8 mouse cellular contexts compared by ENCODE assay signal in the genomic region with DNA sequence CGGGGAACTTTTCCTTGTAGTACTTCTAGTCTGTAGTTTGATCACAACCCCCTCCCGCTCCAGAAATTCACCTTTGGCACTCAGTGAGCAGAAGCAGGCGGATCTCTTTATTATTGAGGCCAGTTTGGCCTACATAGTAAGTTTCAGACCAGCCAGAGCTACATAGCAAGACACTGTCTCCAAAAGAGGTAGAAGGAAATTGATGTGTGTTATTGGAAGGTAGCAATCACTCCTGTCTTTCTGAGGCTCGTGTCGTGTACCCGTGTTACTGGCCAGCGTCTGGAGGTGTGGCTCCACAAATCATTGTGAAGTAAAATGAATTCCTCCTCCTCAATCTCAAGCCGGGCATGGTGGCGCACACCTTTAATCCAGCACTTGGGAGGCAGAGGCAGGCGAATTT. TPM values are rescaled to one million over a fixed set of nuclear protein-coding genes. Genes with fewer than 3 reads are reported as not detected.
DNase-seq lines count a peak whose midpoint lies in the region; ATAC-seq and TF ChIP-seq lines count a peak whose summit lies in the region.

No protein-coding gene starts in this region.

- TF ChIP-seq CTCF in heart, postnatal 0 days (IDR thresholded peaks at IDR 0.05; ENCODE audit: low read depth): no peak

- TF ChIP-seq EP300 in heart, postnatal 0 days (IDR thresholded peaks at IDR 0.05; ENCODE audit: low read depth): no peak

- no peak overlapping the region for H3K27ac ChIP-seq in heart, postnatal 0 days (ENCODE audit: low read depth)
- no peak overlapping the region for H3K27ac ChIP-seq in hindbrain, embryonic 12.5 days
- no peak overlapping the region for H3K27ac ChIP-seq in midbrain, embryonic 11.5 days (ENCODE audit: low read depth, low read length)

- H3K4me3 ChIP-seq in heart, postnatal 0 days (ENCODE audit: low read depth, low read length): no peak overlapping the region
- peak overlapping the region; percentile 92 for H3K4me3 ChIP-seq in hindbrain, embryonic 12.5 days
- peak overlapping the region; percentile 82; the same call in 1 of the 2 replicates for H3K4me3 ChIP-seq in midbrain, embryonic 11.5 days (ENCODE audit: low read depth, low read length)

- H3K36me3 ChIP-seq in heart, postnatal 0 days (replicated peaks; ENCODE audit: control insufficient read depth, insufficient read depth, low read length): no peaks in the 10 kb centered on the region
- no peaks in the 10 kb centered on the region for H3K36me3 ChIP-seq in hindbrain, embryonic 12.5 days
- H3K36me3 ChIP-seq in midbrain, embryonic 11.5 days (ENCODE audit: control insufficient read depth, insufficient read depth, low read length): no peaks in the 10 kb centered on the region

- 90% methylated on average over 10 of the region's 10 CpGs for WGBS in heart, postnatal 0 days
- WGBS in hindbrain, embryonic 12.5 days: 92% methylated on average over 10 of the region's 10 CpGs
- 95% methylated on average over 10 of the region's 10 CpGs for WGBS in midbrain, embryonic 11.5 days

- H3K4me1 ChIP-seq in heart, postnatal 0 days (ENCODE audit: control insufficient read depth, insufficient read depth): peaks cover 31% of the 10 kb centered on the region
- peaks cover 31% of the 10 kb centered on the region for H3K4me1 ChIP-seq in hindbrain, embryonic 12.5 days
- peaks cover 14% of the 10 kb centered on the region for H3K4me1 ChIP-seq in midbrain, embryonic 11.5 days (ENCODE audit: control insufficient read depth, insufficient read depth, low read length)

- no peaks in the 10 kb centered on the region for H3K27me3 ChIP-seq in heart, postnatal 0 days (ENCODE audit: control insufficient read depth, insufficient read depth, low read length)
- no peaks in the 10 kb centered on the region for H3K27me3 ChIP-seq in hindbrain, embryonic 12.5 days
- H3K27me3 ChIP-seq in midbrain, embryonic 11.5 days (ENCODE audit: control insufficient read depth, insufficient read depth, low read length): no peaks in the 10 kb centered on the region

- ATAC-seq in heart, postnatal 0 days (ENCODE audit: insufficient read depth, low read depth): no peak
- ATAC-seq in hindbrain, embryonic 12.5 days (ENCODE audit: low FRiP score): no peak
- ATAC-seq in midbrain, embryonic 11.5 days (ENCODE audit: low FRiP score): no peak
- ATAC-seq in granulocyte monocyte progenitor cell, adult 5-6 weeks (replicated peaks; ENCODE audit: poor library complexity, severe bottlenecking): no peak

- H3K4me2 ChIP-seq in heart, postnatal 0 days (ENCODE audit: low read depth, low read length): peak overlapping the region; percentile 82
- peak overlapping the region; percentile 71 for H3K4me2 ChIP-seq in hindbrain, embryonic 12.5 days (replicated peaks)
- peak overlapping the region; percentile 72 for H3K4me2 ChIP-seq in midbrain, embryonic 11.5 days

- H3K9ac ChIP-seq in heart, postnatal 0 days (replicated peaks; ENCODE audit: low read depth, low read length): no peak overlapping the region
- no peak overlapping the region for H3K9ac ChIP-seq in hindbrain, embryonic 12.5 days
- no peak overlapping the region for H3K9ac ChIP-seq in midbrain, embryonic 11.5 days (ENCODE audit: low read length)

- no peak for DNase-seq in heart, postnatal 0 days (ENCODE audit: low spot score)
- no peak for DNase-seq in heart, adult 8-10 months (ENCODE audit: low spot score)
- DNase-seq in R1 (ENCODE audit: low read depth, low spot score): peak; percentile 39
- no peak for DNase-seq in midbrain, embryonic 11.5 days (ENCODE audit: low spot score, missing footprints)
- DNase-seq in cerebellum, postnatal 36 days: no peak
- no peak for DNase-seq in spleen, postnatal 4 days (ENCODE audit: low spot score in 2 of 2)

- no peaks in the 10 kb centered on the region for H3K9me3 ChIP-seq in heart, postnatal 0 days (replicated peaks; ENCODE audit: control insufficient read depth, low read length)
- no peaks in the 10 kb centered on the region for H3K9me3 ChIP-seq in hindbrain, embryonic 12.5 days (replicated peaks)
- no peaks in the 10 kb centered on the region for H3K9me3 ChIP-seq in midbrain, embryonic 11.5 days (ENCODE audit: control insufficient read depth, low read length)

RNA-seq across cellular contexts. Expression of a gene that starts 1.5 kb away (rescaled TPM):
- 36.3 and 37.6 TPM in 2 replicates for total RNA-seq in heart, postnatal 0 days (2014; rRNA removed; ENCODE audit: low replicate concordance)
- polyA plus RNA-seq in heart, postnatal 0 days (2015; fragmentation: Nextera tagmentation; extraction: Ambion mirVana): 13.3 and 13.6 TPM in 2 replicates
- 10 to 100 TPM in 1 of 4 experiments, 1 to 10 TPM in 3; 8.3 to 10.4 (median 8.7) TPM for total RNA-seq in heart, adult 8-10 months (2022)
- 63.2 and 66.8 TPM in 2 replicates for polyA plus RNA-seq in hindbrain, embryonic 12.5 days (2016; fragmentation: Nextera tagmentation; extraction: Ambion mirVana)
- 50.5 and 53.0 TPM in 2 replicates for polyA plus RNA-seq in midbrain, embryonic 11.5 days (2014; fragmentation: Nextera tagmentation; extraction: Ambion mirVana)
- 30.2 and 50.6 TPM in 2 replicates for total RNA-seq in granulocyte monocyte progenitor cell, adult 5-6 weeks (2014; fragmentation: Nextera tagmentation)
- 32.7 and 37.2 TPM in 2 replicates for total RNA-seq in granulocyte monocyte progenitor cell, adult 5-6 weeks (2017)

RNA-seq across cellular contexts. Expression of a gene that starts 53.8 kb away (rescaled TPM):
- 32.1 and 44.9 TPM in 2 replicates for total RNA-seq in heart, postnatal 0 days (2014; rRNA removed; ENCODE audit: low replicate concordance)
- 12.8 and 14.1 TPM in 2 replicates for polyA plus RNA-seq in heart, postnatal 0 days (2015; fragmentation: Nextera tagmentation; extraction: Ambion mirVana)
- 10 to 100 TPM in 2 of 4 experiments, 1 to 10 TPM in 2; 8.5 to 13.9 (median 9.3) TPM for total RNA-seq in heart, adult 8-10 months (2022)
- 24.9 and 29.9 TPM in 2 replicates for polyA plus RNA-seq in hindbrain, embryonic 12.5 days (2016; fragmentation: Nextera tagmentation; extraction: Ambion mirVana)
- polyA plus RNA-seq in midbrain, embryonic 11.5 days (2014; fragmentation: Nextera tagmentation; extraction: Ambion mirVana): 7.7 and 8.9 TPM in 2 replicates
- 165 and 253 TPM in 2 replicates for total RNA-seq in granulocyte monocyte progenitor cell, adult 5-6 weeks (2014; fragmentation: Nextera tagmentation)
- 159 and 178 TPM in 2 replicates for total RNA-seq in granulocyte monocyte progenitor cell, adult 5-6 weeks (2017)

RNA-seq across cellular contexts. Expression of a gene that starts 59.5 kb away (rescaled TPM):
- 506 and 520 TPM in 2 replicates for total RNA-seq in heart, postnatal 0 days (2014; rRNA removed; ENCODE audit: low replicate concordance)
- polyA plus RNA-seq in heart, postnatal 0 days (2015; fragmentation: Nextera tagmentation; extraction: Ambion mirVana): 681 and 696 TPM in 2 replicates
- total RNA-seq in heart, adult 8-10 months (2022): 100 to 1,000 TPM; 481 to 543 (median 507) TPM
- 180 and 207 TPM in 2 replicates for polyA plus RNA-seq in hindbrain, embryonic 12.5 days (2016; fragmentation: Nextera tagmentation; extraction: Ambion mirVana)
- polyA plus RNA-seq in midbrain, embryonic 11.5 days (2014; fragmentation: Nextera tagmentation; extraction: Ambion mirVana): 209 and 235 TPM in 2 replicates
- 157 and 158 TPM in 2 replicates for total RNA-seq in granulocyte monocyte progenitor cell, adult 5-6 weeks (2014; fragmentation: Nextera tagmentation)
- total RNA-seq in granulocyte monocyte progenitor cell, adult 5-6 weeks (2017): 89.0 and 91.9 TPM in 2 replicates
